Mouse (Mus musculus) ovary, postnatal 36 days (tissue): Measurements from ENCODE around the gene Pgm1.

Source experiments
- DNase-seq: peaks from one replicate; pipeline ENCODE4 v3.0.0; 2022; ENCODE audit warnings: low spot score, mixed read lengths

Gene Pgm1

GRCm38 (mm10) chr4:99929149-99929612 lies at the start of gene Pgm1:
Gene Pgm1, plus strand, starts transcription at chr4:99929414.
- DNase-seq: peak; percentile 84

GRCm38 (mm10) chr4:99881882-99882281 lies 47.3 kb upstream of the Pgm1 start:
- DNase-seq: no peak

GRCm38 (mm10) chr4:99882405-99882804 lies 46.8 kb upstream of the Pgm1 start:
- no peak for DNase-seq

GRCm38 (mm10) chr4:99913894-99914451 lies 15.2 kb upstream of the Pgm1 start:
- no peak for DNase-seq

GRCm38 (mm10) chr4:99926380-99926779 lies 2.8 kb upstream of the Pgm1 start:
- DNase-seq: no peak

- no peak for DNase-seq
Observed at GRCm38 (mm10) chr4:99928521-99928920, 693 bp upstream of the Pgm1 start.

- DNase-seq: peak; percentile 77
Observed at GRCm38 (mm10) chr4:99929613-99930517, 651 bp downstream of the Pgm1 start, which contains the start of gene Itgb3bp. Gene Itgb3bp, minus strand, starts transcription at chr4:99929813.

- no peak for DNase-seq
Observed at GRCm38 (mm10) chr4:99930518-99931239, 1.5 kb downstream of the Pgm1 start.

- DNase-seq: no peak
Observed at GRCm38 (mm10) chr4:99931240-99931580, 2.0 kb downstream of the Pgm1 start.

GRCm38 (mm10) chr4:99931807-99932206 lies 2.6 kb downstream of the Pgm1 start:
- no peak for DNase-seq

GRCm38 (mm10) chr4:99934859-99935258 lies 5.6 kb downstream of the Pgm1 start:
- no peak for DNase-seq

GRCm38 (mm10) chr4:99936278-99936677 lies 7.1 kb downstream of the Pgm1 start:
- DNase-seq: no peak

- no peak for DNase-seq
Observed at GRCm38 (mm10) chr4:99939711-99940505, 10.7 kb downstream of the Pgm1 start.

- peak; percentile 24 for DNase-seq
Observed at GRCm38 (mm10) chr4:99941655-99942414, 12.6 kb downstream of the Pgm1 start.

GRCm38 (mm10) chr4:99944606-99945005 lies 15.4 kb downstream of the Pgm1 start:
- DNase-seq: no peak

- DNase-seq: no peak
Observed at GRCm38 (mm10) chr4:99945011-99945410, 15.8 kb downstream of the Pgm1 start.

- DNase-seq: no peak
Observed at GRCm38 (mm10) chr4:99946516-99946915, 17.3 kb downstream of the Pgm1 start.

GRCm38 (mm10) chr4:99947192-99947591 lies 18.0 kb downstream of the Pgm1 start:
- no peak for DNase-seq

- no peak for DNase-seq
Observed at GRCm38 (mm10) chr4:99947896-99948295, 18.7 kb downstream of the Pgm1 start.

- DNase-seq: no peak
Observed at GRCm38 (mm10) chr4:99953904-99954303, 24.7 kb downstream of the Pgm1 start.

- no peak for DNase-seq
Observed at GRCm38 (mm10) chr4:99955396-99955795, 26.2 kb downstream of the Pgm1 start.
